Comparison of ENCODE assay signal across 16 mouse cellular contexts in the genomic region with DNA sequence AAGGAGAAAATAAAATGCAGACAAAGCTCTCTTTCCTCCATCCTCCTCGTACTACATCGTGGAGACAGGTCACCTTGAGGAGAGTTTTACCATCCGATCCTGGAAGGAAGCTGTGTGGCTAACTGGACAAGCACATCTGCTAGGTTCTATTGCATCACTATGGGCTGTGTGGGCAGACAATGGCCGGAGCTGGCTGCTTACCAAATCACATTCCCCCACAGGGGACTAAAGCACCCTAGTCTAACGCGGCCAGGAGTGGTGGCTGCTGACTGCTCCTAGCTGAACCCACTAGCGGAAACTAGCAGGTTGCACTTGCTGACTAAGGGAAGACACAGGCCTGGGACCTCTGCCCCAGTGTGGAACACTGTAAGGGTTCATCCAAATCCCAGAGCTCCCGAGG.
"Had no signal": no experiment of that assay in that cellular context is flagged by ENCODE, and none has a peak within 500 bp of the region (broad histone marks: within the 10 kb centered on the region; RNA-seq: fewer than 3 reads in every experiment).

No protein-coding gene starts in this region.

- H3K4me1 ChIP-seq: limb, embryonic 10.5 days; midbrain, embryonic 15.5 days had no signal

- ATAC-seq: intestine, embryonic 16.5 days; lung, postnatal 0 days; midbrain, embryonic 15.5 days had no signal

- DNase-seq: kidney, adult 8-10 months; kidney, postnatal 4 days; lung, adult 2 months; lung, postnatal 36 days; right cerebral cortex, adult 18-20 months; right cerebral cortex, postnatal 25 days; thymus, adult 18-20 months; thymus, postnatal 25 days had no signal

- H3K4me2 ChIP-seq: liver, embryonic 11.5 days; midbrain, embryonic 11.5 days; midbrain, embryonic 15.5 days; neural tube, embryonic 13.5 days had no signal

- H3K9ac ChIP-seq: midbrain, embryonic 15.5 days; neural tube, embryonic 13.5 days had no signal

- H3K27me3 ChIP-seq: midbrain, embryonic 15.5 days had no signal

- H3K9me3 ChIP-seq: limb, embryonic 10.5 days; midbrain, embryonic 15.5 days; neural tube, embryonic 13.5 days had no signal

- H3K36me3 ChIP-seq: limb, embryonic 10.5 days; midbrain, embryonic 15.5 days; neural tube, embryonic 13.5 days had no signal

- H3K27ac ChIP-seq: kidney, postnatal 0 days; limb, embryonic 10.5 days; midbrain, embryonic 15.5 days; neural tube, embryonic 13.5 days had no signal

- H3K4me3 ChIP-seq: limb, embryonic 10.5 days; midbrain, embryonic 15.5 days; neural tube, embryonic 13.5 days had no signal
